Mouse (Mus musculus): ENCODE results near the gene Zfp503.

- TF ChIP-seq TCF12 (IDR thresholded peaks at IDR 0.05; ENCODE audit: low read depth, low read length) = no peak
- no peak for TF ChIP-seq GATA1 (IDR thresholded peaks at IDR 0.05; ENCODE audit: low read depth, low read length)
- no peak for TF ChIP-seq MYC (IDR thresholded peaks at IDR 0.05; ENCODE audit: low read depth, low read length)
- TF ChIP-seq ELF1 (IDR thresholded peaks at IDR 0.05; ENCODE audit: low read depth, low read length) = no peak
- no peak for TF ChIP-seq POLR2A (IDR thresholded peaks at IDR 0.05; ENCODE audit: control insufficient read depth in 1 of 2, insufficient read depth in 1 of 2, low read depth in 1 of 2, low read length in 2 of 2, poor library complexity in 1 of 2)
- TF ChIP-seq MAFK (IDR thresholded peaks at IDR 0.05; ENCODE audit: borderline replicate concordance, low read depth, low read length) = no peak
- no peak for TF ChIP-seq CTCF (IDR thresholded peaks at IDR 0.05 in 2 of 3, conservative IDR thresholded peaks at IDR 0.05 in 1 of 3; ENCODE audit: control insufficient read depth in 1 of 3, insufficient read depth in 1 of 3, low read depth in 2 of 3, low read length in 3 of 3, poor library complexity in 1 of 3, severe bottlenecking in 1 of 3)
- TF ChIP-seq CHD2 (IDR thresholded peaks at IDR 0.05; ENCODE audit: low read length) = no peak
- no peak for TF ChIP-seq USF1 (IDR thresholded peaks at IDR 0.05; ENCODE audit: low read depth, low read length)
- TF ChIP-seq MAX (IDR thresholded peaks at IDR 0.05; ENCODE audit: low read length) = no peak
Observed at GRCm38 (mm10) chr14:22035900-22036299, 46.5 kb upstream of the Zfp503 start.

Measured in MEL (cell line).